Mouse (Mus musculus) embryo, embryonic 11.5 days (tissue): Measurements from ENCODE around the gene Ech1.

Source experiments
- DNase-seq: peaks from one replicate; pipeline ENCODE4 v3.0.0-alpha.2; 2012; ENCODE audit warnings: low read depth, low spot score

Gene Ech1

DNA sequence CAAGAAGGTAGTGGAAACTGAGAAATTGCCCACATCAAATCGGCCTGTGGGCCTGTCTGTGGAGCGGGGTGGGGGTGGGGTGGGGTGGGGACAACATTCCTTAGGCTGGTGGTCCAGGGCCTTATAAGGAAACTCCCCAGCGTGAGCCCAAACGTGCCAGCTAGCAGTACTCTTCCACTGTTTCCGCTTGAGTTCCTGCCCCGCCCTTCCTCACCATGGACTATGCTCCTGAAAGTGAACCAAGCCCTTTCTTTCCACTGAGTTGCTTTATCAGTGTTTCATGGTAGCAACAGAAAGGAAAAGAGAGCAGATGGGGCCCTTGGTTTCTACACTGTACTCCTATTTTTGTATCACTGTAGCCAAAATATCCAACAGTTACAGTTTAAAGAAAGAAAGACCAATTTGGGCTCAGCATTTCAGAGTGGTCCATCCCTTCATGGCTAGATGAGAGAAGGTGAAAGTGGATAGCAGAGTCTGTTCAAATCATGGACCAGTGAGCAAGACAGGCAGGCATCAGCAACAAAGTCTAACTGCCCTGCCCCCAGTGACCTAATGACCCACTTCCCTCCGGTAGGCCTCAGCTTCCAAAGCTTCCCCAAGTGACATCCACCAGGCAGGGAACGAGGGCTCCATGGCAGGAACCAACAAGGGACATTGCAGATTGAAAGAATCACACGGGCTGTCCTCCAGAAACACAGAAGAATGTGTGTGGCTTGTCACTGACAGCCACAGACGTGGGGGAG lies 22.0 kb upstream of the Ech1 start:
- DNase-seq: no peak

DNA sequence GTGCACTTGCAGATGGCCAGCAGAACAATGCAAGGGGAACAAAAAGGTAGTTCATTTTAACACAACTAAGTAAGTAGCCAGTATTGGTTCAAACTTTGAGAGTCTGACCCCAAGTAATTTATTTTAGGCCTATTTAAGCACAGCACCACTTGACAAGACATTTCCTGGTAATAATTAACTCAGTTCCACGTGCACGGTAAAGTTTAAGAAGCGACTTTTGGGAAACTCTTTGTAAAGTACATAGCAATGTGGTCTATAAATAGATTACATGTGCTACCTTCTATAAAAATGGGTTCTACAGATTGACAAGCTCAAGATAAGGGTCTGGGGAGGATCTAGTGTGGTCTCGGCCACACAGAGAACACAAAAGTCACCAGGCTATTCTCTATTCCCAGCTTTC lies 21.3 kb upstream of the Ech1 start:
- no peak for DNase-seq

DNA sequence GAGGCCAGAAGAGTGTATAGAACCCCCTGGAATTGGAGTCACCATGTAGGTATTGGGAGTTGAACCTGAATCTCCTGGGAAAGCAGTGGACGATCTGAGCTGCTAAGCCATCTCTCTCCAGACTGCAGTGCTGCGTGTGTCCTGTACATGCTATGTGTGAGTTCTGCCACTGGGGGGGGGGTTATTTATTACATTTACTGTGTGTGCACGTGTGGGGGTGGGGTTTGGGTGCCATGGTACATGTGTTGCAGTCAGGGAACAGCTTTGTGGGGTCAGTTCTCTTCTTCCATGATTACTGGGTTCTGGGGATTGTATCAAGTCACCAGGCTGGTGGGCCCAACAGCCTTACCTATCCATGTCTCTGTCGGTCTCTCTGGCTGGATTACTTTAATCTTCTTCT lies 18.1 kb upstream of the Ech1 start:
- no peak for DNase-seq

DNA sequence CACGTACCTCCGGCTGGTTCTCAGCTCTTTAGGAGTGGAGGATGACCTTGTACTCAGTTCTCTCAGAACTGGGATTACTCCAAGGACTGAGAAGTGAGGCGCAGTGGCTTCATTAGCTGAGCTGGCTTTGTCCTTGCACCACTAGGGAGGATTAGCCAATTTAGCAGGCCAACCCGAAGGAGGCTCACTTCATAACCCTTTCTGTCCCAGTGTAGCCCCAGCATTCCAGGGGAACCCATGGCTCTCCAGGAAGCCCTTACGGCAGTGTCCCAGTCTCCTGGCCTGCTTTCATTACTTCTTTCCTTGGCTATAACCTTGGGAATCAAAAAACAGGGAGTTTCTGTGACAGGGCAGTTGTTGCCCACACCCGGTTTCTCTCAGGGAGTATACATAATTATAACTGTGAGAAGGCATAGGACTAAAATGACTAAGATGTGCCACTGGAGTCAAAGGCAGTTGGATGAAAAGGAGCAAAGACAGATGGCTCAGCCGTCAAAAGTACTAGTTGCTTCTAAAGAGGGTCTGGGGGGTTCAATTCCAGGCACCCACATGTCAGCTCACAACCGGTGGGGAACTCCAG lies 17.3 kb upstream of the Ech1 start:
- DNase-seq: no peak

DNA sequence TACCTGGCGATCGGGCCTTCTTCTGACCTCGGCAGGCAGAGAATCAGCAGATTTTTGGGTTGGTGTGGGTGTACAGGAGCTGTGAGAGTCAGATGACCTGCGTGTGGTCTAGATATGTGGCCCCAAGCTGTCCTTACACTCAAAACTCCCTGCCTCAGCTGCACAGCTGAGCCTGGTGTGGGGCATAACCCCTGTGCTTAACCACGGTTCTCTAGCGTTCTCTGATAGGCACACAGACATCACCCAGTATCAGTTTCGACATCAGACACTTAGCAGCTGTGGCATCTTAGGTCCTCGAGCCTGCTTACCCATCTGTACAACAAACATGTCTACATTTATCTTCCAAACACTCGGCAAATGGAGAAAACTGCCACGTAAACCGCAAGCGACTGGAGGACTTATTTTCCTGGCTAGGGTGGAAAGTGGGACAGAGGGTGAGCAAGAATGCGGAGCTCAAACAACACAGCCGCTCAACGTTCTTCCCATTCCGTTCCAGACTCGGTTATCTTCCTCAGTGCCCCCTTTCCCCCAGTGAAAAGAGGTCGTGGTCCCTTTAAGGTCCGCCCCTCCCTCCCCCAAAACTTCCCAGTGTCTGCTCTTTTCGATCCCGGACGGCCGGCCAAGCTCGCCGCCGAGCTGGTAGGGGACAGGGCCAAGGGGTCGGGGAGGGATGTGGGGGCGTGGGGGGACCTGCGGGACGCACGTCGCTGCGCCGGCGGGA lies 16.6 kb upstream of the Ech1 start, which contains the start of gene Hnrnpl:
Gene Hnrnpl, plus strand, starts transcription at position 321 of the 721 bp plus-strand sequence.
- DNase-seq: no peak

DNA sequence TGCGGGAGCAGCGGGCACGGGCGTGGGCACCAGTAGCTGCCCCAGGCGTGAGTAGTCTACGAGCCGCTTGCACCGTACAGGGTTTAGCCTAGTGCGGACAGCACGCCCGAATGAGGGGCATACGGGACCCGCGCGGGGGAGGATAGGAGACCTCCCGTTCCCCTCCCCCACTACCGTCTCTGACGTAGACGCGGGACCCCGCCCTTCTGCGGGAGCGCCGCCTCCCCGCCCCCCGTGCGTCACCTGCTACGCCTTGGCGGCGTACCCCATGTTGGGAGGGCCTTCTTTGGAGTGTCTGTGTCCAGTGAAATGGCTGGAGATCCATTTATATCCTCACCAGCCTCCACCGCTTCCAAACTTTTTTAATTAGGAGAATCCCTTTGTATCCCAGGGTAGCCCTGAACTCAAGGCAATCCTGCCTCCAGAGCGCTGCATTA lies 16.0 kb upstream of the Ech1 start:
- DNase-seq: peak; percentile 86

DNA sequence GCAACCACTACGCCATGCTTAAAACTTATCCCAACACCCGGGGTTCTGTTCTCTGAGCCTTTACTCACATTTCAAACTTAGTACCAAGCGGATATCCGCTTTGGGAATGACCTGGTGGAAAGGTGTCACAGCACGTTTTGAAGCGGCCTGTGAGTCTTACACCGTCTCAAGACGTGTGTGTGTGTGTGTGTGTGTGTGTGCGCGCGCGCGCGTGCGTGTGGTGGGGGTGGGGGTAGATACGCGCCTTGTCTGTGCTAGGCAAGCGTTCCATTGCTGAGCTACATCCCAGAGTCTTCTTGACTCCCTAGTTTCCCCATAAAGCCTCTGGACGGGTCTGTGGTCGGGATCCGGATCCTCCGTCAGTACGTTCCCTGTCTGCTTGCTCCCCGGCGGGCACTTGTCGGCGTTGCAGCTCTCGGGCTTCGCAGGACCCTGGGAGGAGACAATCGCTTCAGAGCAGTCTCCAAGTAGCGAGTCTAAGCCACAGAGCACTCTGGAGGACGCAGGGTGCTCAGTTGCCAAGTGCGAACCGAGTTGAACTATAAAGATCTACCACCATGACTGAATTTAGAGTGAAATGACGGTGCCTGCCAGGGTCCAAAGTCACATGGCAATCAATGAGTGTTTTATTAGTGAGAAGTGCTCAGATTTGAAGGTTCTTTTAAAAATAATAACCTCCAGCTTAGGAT lies 15.5 kb upstream of the Ech1 start:
- peak; percentile 46 for DNase-seq

DNA sequence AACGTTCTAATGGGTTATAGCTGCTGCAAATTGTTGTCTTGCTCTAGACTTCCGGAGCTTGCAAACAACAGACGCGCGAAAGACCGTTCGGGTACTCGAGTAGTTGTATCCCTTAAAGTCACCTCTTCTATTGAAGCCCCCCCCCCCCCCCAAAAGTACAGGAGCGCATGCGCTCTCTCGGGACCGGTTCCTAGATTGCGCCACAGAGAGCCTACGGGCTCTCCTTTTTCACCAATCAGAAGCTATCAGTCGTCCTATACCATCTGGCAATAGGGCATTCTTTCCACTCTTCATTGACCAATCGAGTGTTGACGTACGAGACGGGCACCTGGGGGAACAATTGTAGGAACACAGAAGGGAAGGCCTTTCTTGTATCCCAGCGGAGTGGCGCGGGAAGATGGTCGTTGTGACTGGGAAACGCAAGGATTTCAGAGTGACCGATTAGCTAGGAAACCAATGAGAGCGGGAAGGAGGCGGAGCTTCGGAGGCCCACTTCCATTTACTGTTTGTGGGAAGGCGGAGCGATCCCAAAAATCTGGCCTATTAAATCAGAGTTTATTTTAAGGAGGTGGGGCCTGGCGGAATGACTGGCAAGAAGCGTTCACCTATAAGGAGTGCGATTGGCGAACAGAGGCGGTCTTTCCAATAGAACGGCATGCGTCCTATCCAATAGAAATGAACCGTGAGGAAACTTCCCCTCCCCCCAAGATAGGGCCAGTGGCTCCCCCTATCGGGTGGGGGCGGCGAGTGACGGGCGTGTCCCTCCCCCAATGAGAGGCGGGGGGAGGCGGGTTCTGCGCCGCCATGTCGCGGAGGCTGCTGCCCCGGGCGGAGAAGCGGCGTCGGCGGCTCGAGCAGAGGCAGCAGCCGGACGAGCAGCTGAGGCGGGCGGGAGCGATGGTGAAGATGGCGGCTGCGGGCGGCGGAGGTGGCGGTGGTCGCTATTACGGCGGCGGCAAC lies 14.6 kb upstream of the Ech1 start:
- peak; percentile 98 for DNase-seq

DNA sequence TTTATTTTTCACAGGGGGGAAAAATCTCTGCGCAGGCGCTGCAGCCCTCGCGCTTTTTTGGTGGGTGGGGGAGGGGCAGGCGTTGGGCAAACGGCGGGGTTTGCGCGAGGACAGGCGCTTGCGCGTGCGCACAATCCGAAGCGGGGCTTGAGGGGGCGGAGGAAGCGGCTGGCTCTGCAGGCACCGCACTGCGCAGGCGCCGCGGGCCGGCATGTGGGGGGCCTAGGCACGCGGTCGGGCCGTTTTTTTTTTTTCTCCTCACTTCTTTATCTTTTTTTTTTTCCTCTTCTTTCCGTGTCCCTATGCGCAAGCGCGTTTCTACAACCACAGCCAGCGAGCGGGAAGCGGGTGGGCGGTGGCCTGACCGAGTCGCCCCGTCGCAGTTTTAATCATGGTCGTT lies 13.8 kb upstream of the Ech1 start:
- DNase-seq: peak; percentile 92

DNA sequence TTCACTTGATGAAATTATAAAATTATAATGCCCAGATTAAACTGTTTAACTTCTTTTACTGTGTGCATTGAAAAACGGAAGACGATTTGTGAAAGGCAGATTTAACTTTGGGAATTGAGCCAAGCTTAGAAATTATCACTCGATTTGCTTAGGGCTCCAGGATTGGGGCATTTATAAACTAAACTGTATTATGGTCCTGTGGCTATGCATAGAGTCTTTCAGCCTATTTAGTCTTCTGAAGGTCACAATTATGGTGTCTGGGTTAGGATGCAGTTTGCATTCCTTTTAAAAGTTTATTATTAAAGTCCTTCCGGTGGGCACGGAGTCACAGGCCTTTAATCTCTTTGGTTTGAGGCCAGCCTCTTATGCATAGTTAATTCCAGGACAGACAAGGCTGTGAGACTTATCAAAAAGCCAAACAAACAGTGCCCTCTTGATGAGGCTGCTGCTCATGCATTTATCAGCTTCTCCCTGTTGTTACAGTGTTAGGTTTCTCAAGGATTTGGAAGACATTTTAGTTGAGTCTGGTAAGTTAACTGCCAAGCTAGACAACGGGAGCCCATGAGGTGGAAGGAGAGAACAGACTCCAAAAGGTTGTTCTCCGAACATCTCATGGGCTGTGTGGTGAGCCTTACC lies 13.3 kb upstream of the Ech1 start:
- no peak for DNase-seq

DNA sequence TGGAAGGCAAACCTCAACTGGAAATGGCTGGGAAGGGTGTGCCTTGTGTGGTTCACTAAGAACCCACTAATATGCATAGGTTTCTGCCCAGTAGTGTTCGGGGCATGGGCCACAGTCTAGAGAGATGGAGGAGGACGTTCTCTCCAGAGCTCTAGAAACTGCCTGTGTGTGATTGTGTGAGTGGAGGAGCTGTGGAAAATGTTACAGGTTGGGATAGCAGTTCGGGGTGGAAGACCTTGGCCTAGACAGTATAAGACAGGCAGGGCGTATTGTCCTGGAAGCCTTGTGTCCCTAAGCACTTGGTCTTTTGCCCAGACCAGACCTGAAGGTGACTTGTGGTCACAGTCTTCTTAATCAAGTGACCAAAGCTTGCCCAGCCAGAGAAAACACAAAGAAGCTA lies 12.6 kb upstream of the Ech1 start:
- DNase-seq: no peak

DNA sequence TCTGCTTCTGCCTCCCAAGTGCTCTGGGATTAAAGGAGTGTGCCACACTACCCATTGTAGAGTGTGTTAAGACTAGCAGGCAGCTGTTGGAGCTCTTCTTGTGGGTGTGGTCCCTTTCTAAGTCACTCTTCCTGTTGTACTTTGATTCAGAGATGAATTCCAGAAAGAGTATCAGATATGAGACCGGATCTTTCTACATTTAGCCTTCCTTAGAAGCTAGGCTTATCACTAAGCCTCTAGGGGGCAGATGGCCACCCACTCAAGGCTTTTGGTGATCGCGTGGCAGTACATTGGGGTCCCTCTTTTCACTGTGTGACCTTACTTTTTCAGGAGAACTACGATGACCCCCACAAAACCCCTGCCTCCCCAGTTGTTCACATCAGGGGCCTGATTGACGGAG lies 12.1 kb upstream of the Ech1 start:
- DNase-seq: no peak

DNA sequence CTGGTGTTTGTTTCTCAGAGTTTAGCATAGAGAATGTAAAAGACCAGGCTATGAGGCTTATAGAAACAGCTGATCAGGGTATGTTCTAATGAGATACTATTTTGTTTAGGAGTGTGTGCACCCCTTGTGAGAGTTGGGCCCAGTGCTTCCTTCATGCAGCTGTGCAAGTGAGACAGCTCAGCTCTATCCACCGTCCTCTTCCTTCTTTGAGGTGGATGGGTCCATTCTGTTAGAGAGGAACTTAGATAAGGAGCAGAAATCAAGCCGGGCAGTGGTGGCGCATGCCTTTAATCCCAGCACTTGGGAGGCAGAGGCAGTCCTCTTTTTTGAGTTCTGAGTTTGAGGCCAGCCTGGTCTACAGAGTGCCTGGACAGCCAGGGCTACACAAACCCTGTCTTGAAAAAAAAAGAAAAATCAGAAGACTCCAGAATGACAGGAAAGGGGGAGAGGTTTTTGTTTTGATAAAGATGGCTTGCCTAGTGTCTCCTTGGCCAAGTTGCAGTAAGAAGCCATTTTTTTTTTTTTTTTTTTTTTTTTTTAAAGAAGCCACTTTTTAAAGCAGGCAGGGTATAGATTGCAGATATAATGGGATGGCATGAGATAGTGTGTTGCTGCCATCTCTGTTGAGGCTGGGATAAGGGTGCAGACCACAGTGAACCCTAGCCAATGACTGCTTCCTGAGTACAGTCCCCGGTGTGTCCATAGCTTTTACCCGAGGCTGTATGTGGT lies 10.5 kb upstream of the Ech1 start:
- DNase-seq: no peak

DNA sequence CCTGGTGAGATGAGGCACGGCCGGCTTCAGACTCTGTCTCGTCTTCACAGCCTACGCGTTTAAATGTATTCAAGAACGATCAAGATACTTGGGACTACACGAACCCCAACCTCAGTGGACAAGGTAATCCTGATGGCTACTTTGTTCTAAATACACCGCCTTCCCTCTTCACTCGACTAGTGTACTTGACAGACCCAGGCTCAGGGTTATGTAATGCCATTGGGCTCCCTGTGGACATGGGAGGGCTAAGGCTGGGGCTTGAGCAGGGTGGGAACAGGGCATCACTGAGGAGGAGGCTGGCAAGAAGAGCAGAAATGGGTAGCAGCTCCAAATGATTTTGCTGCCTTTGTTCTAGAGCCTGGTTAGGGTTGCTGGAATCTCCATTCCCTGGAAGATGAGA lies 9.8 kb upstream of the Ech1 start:
- no peak for DNase-seq

DNA sequence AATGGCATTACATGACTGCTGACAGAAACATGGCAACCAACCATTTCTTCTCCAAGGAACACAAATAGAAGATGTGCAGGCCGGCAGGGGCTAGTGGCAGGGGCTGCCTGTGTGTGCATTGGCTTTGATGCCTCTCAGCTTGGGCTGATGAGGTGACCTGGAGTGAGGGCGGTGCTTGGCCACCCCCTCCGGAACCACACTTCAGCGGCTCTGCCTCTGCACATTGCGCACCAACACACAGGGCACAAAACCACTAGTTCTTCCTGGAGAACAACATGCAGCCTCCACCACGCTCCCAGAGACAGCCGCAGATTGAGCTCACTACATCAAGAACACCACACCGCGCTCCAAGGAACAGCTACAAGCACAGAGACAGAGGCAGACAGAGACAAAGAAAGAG lies 8.8 kb upstream of the Ech1 start:
- DNase-seq: no peak

DNA sequence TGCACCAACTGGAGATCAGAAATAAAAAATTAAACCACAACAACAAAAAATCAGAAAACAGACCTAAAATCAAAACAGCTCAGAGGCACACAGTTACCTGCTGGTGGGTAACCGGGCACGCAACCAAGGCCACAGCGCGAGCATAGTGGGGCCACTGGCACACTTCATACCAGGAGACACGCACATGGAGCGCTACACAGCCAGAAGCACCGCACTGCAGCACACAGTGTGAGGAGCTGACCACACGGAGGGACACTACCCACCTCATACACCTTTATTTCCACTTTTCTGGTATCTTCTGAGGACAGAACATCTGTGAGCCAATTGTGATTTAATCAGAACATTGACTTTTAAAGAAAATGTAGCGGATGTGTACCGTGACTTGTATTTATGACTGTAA lies 8.1 kb upstream of the Ech1 start:
- no peak for DNase-seq

DNA sequence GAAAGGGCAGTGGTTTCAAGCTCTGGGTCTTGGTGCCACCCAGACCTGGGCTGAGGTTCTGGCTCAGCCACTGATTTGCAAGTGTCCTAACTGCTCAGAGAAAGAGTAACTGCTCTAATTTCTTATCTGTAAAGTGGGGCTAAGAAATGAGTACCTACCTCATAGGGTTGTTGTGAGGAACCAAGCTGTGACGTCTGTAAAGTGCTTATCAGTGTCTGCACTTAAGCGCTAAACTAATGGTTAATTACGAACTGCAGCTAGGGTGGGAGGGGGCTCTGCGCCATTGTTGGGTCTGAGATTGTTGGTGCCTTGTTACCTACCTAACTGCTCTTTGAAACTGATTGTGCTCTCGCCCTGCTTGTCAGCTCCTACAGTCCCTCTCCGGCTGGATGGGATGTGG lies 7.5 kb upstream of the Ech1 start:
- no peak for DNase-seq

DNA sequence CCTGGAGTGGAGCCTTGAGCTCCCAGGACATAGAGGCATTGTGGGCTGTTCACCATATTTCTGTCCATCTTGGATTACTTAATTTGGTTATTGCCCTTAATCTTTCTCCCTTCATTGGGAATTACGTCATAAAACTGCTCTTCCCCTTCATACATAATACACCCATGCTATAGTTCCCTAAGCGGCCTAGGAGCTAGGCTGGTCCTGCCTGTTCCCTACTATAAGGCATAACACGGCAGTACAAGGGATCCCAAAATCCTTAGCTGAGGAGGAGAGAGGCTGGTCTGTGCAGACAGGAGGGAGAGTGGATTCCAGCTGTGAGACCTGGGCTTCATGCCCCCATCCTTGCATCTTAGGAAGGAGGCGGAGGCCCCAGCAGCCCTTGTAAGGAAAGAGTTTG lies 7.1 kb upstream of the Ech1 start:
- no peak for DNase-seq

DNA sequence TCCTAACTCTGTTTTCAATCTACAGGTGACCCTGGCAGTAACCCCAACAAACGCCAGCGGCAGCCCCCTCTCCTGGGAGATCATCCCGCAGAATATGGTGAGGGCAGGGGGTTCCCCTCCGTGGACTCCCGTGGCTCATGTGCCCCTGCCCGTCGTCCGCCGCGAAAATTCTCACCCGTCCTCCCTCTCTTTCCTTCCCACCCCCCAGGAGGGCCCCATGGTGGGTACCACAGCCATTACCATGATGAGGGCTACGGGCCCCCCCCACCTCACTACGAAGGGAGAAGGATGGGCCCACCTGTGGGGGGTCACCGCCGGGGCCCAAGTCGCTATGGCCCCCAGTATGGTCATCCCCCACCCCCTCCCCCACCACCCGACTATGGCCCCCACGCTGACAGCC lies 6.6 kb upstream of the Ech1 start:
- no peak for DNase-seq

DNA sequence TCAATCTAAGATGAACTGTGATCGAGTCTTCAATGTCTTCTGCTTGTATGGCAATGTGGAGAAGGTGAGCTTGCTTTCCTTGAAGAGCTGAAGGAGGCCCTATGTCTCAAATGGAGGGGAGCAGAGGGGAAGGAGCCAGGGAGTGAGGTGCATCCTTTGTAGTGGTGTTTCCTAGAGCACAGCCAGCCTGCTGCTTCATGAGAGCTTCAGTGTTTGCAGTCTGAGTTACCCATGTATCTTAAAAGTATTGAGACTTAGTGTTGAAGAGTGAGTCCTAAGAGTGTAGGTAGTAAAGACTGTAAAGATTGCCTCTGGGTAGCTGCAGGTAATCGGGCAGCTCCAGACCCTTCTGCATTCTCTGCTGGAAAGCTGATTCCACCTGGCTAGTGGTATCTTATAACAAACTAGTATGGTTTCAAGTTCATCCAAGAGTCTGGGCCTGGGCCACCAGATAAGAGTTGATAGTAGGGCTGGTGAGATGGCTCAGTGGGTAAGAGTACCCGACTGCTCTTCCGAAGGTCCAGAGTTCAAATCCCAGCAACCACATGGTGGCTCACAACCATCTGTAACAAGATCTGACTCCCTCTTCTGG lies 6.1 kb upstream of the Ech1 start:
- DNase-seq: no peak
